Mouse (Mus musculus): ENCODE measurements around the gene Actb. TPM values are rescaled to one million over a fixed set of nuclear protein-coding genes. Genes with fewer than 3 reads are reported as not detected.

Gene Actb
- total RNA-seq, 2 experiments from 2014 or later, result 3,553 to 3,743 TPM

GRCm38 (mm10) chr5:142880806-142881516 lies 25.6 kb downstream of the Actb start:
- DNase-seq (ENCODE audit: extremely low spot score in 1 of 2, low spot score in 1 of 2), result no peak

DNA sequence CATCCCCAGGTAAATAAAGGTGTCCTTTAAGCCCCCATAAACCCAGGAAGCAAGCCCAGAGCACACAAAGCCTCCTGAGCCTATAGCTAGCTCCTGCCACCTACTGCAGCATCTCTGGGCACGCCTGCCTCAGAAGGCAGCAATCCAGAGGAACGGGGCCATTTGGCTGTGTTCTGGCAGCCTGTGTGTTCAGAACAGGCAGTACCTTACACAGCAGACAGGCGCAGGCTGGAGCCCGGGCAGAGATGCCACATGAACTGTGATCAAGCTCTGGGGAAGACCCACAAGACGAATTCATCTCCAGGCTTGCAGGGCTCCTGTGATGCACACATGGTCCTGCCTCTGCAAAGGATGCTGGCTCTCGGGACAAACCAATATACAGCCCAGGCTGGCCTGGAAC lies 26.3 kb downstream of the Actb start:
- DNase-seq (ENCODE audit: extremely low spot score in 1 of 2, low spot score in 1 of 2), result peak in 1 of 2 experiments; percentile 53

DNA sequence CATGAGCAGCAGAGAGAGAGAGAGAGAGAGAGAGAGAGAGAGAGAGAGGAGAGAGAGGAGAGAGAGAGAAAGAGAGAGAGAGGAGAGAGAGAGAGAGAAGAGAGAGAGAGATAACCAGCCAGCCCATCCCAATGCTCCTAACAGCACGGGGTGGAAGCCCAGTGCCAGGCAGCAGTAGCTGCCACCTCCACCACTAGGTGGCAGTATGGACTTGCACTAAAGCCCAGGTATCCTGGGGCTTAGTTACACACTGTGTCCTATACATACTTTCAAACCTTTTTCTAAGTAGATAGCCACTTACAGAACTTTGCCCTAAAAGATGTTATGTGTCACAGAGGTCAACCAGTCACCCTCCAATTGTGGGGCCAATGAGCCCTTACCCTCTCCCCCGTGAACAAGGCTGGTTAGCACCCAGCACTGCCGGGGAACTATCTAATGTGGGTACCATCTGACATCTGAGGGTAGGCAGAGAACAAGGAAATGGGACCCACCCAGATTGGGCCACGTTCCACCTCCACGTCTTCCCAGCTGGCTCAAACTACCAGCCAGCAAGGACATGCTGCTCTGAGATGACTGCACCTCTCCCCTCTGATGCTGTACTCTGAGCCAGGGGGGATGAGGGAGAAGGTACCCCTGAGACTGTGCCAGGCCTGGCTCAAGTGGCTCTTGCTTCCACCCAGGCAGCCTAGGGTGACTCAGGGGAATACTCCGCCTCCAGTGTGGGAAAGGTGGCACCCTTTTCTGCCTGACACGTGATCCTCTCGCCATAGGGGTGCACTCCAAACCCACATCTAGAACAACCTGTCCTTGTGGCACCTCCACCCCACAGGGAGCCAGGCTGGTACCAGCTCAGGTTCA lies 27.0 kb downstream of the Actb start:
- peak in 1 of 2 experiments; percentile 82 for DNase-seq (ENCODE audit: extremely low spot score in 1 of 2, low spot score in 1 of 2)

DNA sequence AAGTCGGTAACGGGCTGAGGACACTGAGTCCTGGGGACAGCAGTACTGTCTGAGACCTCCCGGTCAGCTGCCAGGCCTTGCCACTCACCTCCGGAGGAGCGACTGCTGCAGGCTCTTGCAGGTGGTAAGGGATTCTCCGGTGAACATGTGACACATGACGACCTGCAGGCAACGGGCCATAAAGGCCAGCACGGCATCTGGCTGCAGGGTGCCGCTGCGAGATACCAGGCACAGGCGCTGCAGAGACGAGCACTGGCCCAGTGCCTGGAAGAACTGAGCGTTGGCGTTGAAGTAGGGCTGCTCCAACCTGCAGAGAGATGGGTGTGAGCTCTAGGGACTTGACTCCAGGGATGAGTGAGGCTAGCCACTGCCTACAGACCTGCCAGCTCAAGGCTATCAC lies 28.0 kb downstream of the Actb start:
- DNase-seq (ENCODE audit: extremely low spot score in 1 of 2, low spot score in 1 of 2), result peak in 1 of 2 experiments; percentile 40

- DNase-seq (ENCODE audit: extremely low spot score in 1 of 2, low spot score in 1 of 2), result peak; percentile 92 to 93
These were observed 28.9 kb downstream of the Actb start for GRCm38 (mm10) chr5:142877337-142878280.

GRCm38 (mm10) chr5:142876896-142877295 lies 29.7 kb downstream of the Actb start:
- DNase-seq (ENCODE audit: extremely low spot score in 1 of 2, low spot score in 1 of 2), result no peak

- no peak for DNase-seq (ENCODE audit: extremely low spot score in 1 of 2, low spot score in 1 of 2)
These were observed 31.0 kb downstream of the Actb start for GRCm38 (mm10) chr5:142875513-142875905.

GRCm38 (mm10) chr5:142874791-142875512 lies 31.6 kb downstream of the Actb start:
- no peak for DNase-seq (ENCODE audit: extremely low spot score in 1 of 2, low spot score in 1 of 2)

- no peak for DNase-seq (ENCODE audit: extremely low spot score in 1 of 2, low spot score in 1 of 2)
These were observed 32.8 kb downstream of the Actb start for GRCm38 (mm10) chr5:142873718-142874117.

DNA sequence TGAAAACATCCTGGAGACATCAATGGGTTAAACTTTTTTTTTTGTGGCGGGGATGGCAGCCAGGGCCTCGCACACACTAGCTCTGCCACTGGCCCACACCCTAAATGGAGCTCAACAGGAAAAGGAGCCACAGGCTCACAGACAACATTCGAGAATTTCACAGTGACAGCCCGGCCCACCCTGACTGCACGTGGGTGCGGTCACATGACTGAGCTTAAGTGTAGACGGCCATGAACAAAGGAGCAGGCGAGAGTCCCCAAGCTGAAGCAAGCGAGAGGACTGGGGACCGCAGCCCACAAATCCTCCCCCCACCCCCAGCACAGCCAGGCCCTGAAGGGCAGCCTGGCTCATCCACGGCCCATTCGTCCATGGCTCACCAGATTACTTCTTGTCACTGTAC lies 34.8 kb downstream of the Actb start:
- no peak for DNase-seq (ENCODE audit: extremely low spot score in 1 of 2, low spot score in 1 of 2)

GRCm38 (mm10) chr5:142869463-142869862 lies 37.1 kb downstream of the Actb start:
- DNase-seq (ENCODE audit: extremely low spot score in 1 of 2, low spot score in 1 of 2), result no peak

DNA sequence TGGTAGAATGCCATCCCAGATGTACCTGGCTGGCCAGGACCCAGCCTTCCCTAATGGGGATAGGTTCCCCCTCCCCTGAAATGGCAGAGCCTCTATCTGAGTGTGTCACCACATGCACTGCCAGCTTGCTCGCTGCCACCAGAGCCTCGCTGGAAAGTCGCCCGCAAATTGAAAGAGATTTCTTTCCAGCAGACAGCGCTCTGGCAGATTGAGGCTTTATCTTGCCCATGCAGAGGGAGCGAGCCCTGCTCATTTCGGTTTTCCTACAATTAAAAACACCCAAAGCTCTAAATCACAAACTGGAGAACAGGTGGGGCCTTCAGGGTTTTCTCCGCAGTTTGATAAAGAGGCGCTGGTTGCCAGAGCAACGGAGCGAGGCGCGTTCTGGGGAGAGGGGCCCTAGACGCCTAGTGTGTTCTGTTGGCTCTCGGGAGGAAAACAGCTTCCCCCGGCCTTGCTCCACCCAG lies 48.8 kb downstream of the Actb start:
- DNase-seq (ENCODE audit: extremely low spot score in 1 of 2, low spot score in 1 of 2), result peak; percentile 57 to 75

GRCm38 (mm10) chr5:142856408-142856807 lies 50.1 kb downstream of the Actb start:
- no peak for DNase-seq (ENCODE audit: extremely low spot score in 1 of 2, low spot score in 1 of 2)

- DNase-seq (ENCODE audit: extremely low spot score in 1 of 2, low spot score in 1 of 2), result peak; percentile 46 to 74
These were observed 51.7 kb downstream of the Actb start for GRCm38 (mm10) chr5:142854877-142855276.

DNA sequence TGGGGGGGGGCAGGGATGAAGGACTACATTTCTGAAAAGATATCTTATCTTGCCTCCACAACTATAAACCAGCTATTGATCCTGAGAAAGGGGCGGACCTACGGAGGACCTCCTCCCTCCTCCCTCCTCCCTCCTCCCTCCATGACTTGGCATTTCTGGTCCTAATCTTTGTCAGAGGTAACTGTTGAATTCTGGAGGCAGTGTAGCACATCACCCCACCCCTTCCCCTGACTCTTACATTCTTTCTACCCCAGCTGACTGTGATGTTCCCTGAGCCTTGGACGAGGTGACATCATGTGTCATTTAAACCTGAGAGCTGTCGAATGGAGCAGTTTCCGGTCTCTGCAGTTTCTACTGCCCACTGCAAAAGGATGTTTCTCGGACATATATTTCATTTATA lies 53.0 kb downstream of the Actb start:
- DNase-seq (ENCODE audit: extremely low spot score in 1 of 2, low spot score in 1 of 2), result no peak

Other genes starting within 250 kb of the Actb start
- 10 to 100 TPM; 52.4 to 60.0 TPM for gene Slc29a4, start 214.2 kb downstream of the Actb start, total RNA-seq (2021)
- gene Tnrc18, start 89.1 kb downstream of the Actb start, total RNA-seq (2021), result 100 to 1,000 TPM; 131 to 158 TPM
- 10 to 100 TPM; 37.4 to 40.0 TPM for gene Fbxl18, start 11.3 kb downstream of the Actb start, total RNA-seq (2021)
- gene Fscn1, start 53.6 kb upstream of the Actb start, total RNA-seq (2021), result 100 to 1,000 TPM; 229 to 232 TPM
- 10 to 100 TPM; 46.6 to 47.5 TPM for gene Rnf216, start 206.2 kb upstream of the Actb start, total RNA-seq (2021)
- under 1 TPM; 0.10 to 0.21 TPM for gene Olfr718-ps1, start 240.8 kb upstream of the Actb start, total RNA-seq (2021)